Comparison of ENCODE assay signal across 8 mouse cellular contexts in the genomic region with DNA sequence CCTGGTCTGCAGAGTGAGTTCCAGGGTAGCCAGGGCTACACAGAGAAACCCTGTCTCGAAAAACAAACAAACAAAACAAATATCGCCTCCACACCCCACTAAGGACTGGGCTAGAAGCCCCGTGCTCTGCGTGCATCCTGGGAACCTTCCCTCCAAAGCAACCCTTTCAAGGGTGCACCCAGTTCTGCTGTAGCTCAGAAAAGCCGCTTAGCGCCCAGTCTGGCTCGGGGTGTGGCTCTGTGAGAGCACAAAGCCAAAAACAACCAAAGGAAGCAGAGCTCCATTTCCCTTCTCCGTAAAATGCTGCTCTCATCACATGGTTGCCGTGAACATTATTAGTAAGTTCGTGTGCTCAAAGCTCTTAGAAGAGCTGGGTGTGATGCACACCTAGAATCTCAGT. TPM values are rescaled to one million over a fixed set of nuclear protein-coding genes. Genes with fewer than 3 reads are reported as not detected.
DNase-seq lines count a peak whose midpoint lies in the region; ATAC-seq and TF ChIP-seq lines count a peak whose summit lies in the region.

No protein-coding gene starts in this region.

- H3K9me3 ChIP-seq in forebrain, embryonic 16.5 days (ENCODE audit: control insufficient read depth, low read length), result no peaks in the 10 kb centered on the region
- no peaks in the 10 kb centered on the region for H3K9me3 ChIP-seq in midbrain, embryonic 12.5 days

- peaks cover 2% of the 10 kb centered on the region for H3K27me3 ChIP-seq in forebrain, embryonic 16.5 days (replicated peaks; ENCODE audit: control insufficient read depth, insufficient read depth, low read length)
- peaks cover 19% of the 10 kb centered on the region for H3K27me3 ChIP-seq in midbrain, embryonic 12.5 days

- peak overlapping the region; percentile 61 for H3K9ac ChIP-seq in forebrain, embryonic 16.5 days (replicated peaks; ENCODE audit: low read depth, low read length)
- H3K9ac ChIP-seq in midbrain, embryonic 12.5 days (replicated peaks), result peak overlapping the region; percentile 57

- intact Hi-C loops in left cerebral cortex, adult 2 months (cut with DNase I), result no loop called here
- intact Hi-C loops in left cerebral cortex, postnatal 25 days (cut with DNase I), result no loop called here

- peak overlapping the region; percentile 84 for H3K4me2 ChIP-seq in forebrain, embryonic 16.5 days (ENCODE audit: low read length)
- H3K4me2 ChIP-seq in midbrain, embryonic 12.5 days (replicated peaks), result peak overlapping the region; percentile 72

- peak; percentile 21 for ATAC-seq in forebrain, embryonic 16.5 days
- ATAC-seq in midbrain, embryonic 12.5 days (ENCODE audit: low FRiP score, low read depth), result 0 out of 2 replicates have a peak, but pooled peaks have one; percentile 13

- TF ChIP-seq CTCF in left cerebral cortex, adult 2 months (IDR thresholded peaks at IDR 0.05), result no peak

- H3K36me3 ChIP-seq in forebrain, embryonic 16.5 days (ENCODE audit: control insufficient read depth, insufficient read depth), result no peaks in the 10 kb centered on the region
- no peaks in the 10 kb centered on the region for H3K36me3 ChIP-seq in midbrain, embryonic 12.5 days

- H3K4me1 ChIP-seq in forebrain, embryonic 16.5 days (replicated peaks; ENCODE audit: control insufficient read depth, insufficient read depth, low read length), result peaks cover 7% of the 10 kb centered on the region
- H3K4me1 ChIP-seq in midbrain, embryonic 12.5 days, result peaks cover 10% of the 10 kb centered on the region

- WGBS in forebrain, embryonic 16.5 days, result 10% methylated on average over 10 of the region's 10 CpGs
- 12% methylated on average over 10 of the region's 10 CpGs for WGBS in midbrain, embryonic 12.5 days

- H3K27ac ChIP-seq in left cerebral cortex, adult 2 months, result peak overlapping the region; percentile 59; the same call in 1 of the 2 replicates
- H3K27ac ChIP-seq in forebrain, embryonic 16.5 days (ENCODE audit: low read length), result no peak overlapping the region
- H3K27ac ChIP-seq in midbrain, embryonic 12.5 days (replicated peaks), result no peak overlapping the region

- H3K4me3 ChIP-seq in left cerebral cortex, adult 2 months, result peak overlapping the region; percentile 62
- peak overlapping the region; percentile 57 for H3K4me3 ChIP-seq in forebrain, embryonic 16.5 days (replicated peaks; ENCODE audit: low read length)
- H3K4me3 ChIP-seq in midbrain, embryonic 12.5 days, result peak overlapping the region; percentile 56

- DNase-seq in left cerebral cortex, adult 2 months (ENCODE audit: extremely low spot score in 1 of 2, low spot score in 2 of 2), result no peak
- no peak for DNase-seq in left cerebral cortex, postnatal 25 days (ENCODE audit: low spot score in 2 of 2)
- peak; percentile 27 for DNase-seq in kidney, postnatal 14 days
- DNase-seq in layer of hippocampus, adult 9-11 months, result no peak
- no peak for DNase-seq in frontal cortex, postnatal 36 days (ENCODE audit: low spot score in 2 of 2)
- no peak for DNase-seq in embryo, embryonic 10.5 days (ENCODE audit: low spot score)

RNA-seq across cellular contexts. Expression of a gene that starts 0.5 kb away (rescaled TPM):
- total RNA-seq in left cerebral cortex, adult 2 months (2021), result 1 to 10 TPM in 1 of 2 experiments, under 1 TPM in 1; 0.84 to 1.1 TPM
- under 1 TPM; 0.66 to 0.76 TPM for total RNA-seq in left cerebral cortex, postnatal 25 days (2021)
- polyA plus RNA-seq in forebrain, embryonic 16.5 days (2015; fragmentation: Nextera tagmentation; extraction: Ambion mirVana), result 0.78 and 1.9 TPM in 2 replicates
- 2.1 and 2.5 TPM in 2 replicates for polyA plus RNA-seq in midbrain, embryonic 12.5 days (2016; fragmentation: Nextera tagmentation; extraction: Ambion mirVana)

RNA-seq across cellular contexts. Expression of a gene that starts 11.9 kb away (rescaled TPM):
- total RNA-seq in left cerebral cortex, adult 2 months (2021), result 100 to 1,000 TPM; 111 to 117 TPM
- 100 to 1,000 TPM; 101 to 117 TPM for total RNA-seq in left cerebral cortex, postnatal 25 days (2021)
- polyA plus RNA-seq in forebrain, embryonic 16.5 days (2015; fragmentation: Nextera tagmentation; extraction: Ambion mirVana), result 104 and 111 TPM in 2 replicates
- 91.4 and 96.6 TPM in 2 replicates for polyA plus RNA-seq in midbrain, embryonic 12.5 days (2016; fragmentation: Nextera tagmentation; extraction: Ambion mirVana)

RNA-seq across cellular contexts. Expression of a gene that starts 32.1 kb away (rescaled TPM):
- 10 to 100 TPM; 74.6 to 90.8 TPM for total RNA-seq in left cerebral cortex, adult 2 months (2021)
- total RNA-seq in left cerebral cortex, postnatal 25 days (2021), result 10 to 100 TPM; 73.5 to 90.0 TPM
- 10.5 and 22.6 TPM in 2 replicates for polyA plus RNA-seq in forebrain, embryonic 16.5 days (2015; fragmentation: Nextera tagmentation; extraction: Ambion mirVana)
- polyA plus RNA-seq in midbrain, embryonic 12.5 days (2016; fragmentation: Nextera tagmentation; extraction: Ambion mirVana), result 12.5 and 16.1 TPM in 2 replicates

RNA-seq across cellular contexts. Expression of a gene that starts 50.7 kb away (rescaled TPM):
- total RNA-seq in left cerebral cortex, adult 2 months (2021), result 10 to 100 TPM; 54.0 to 57.1 TPM
- total RNA-seq in left cerebral cortex, postnatal 25 days (2021), result 10 to 100 TPM; 56.0 to 57.0 TPM
- 36.0 and 37.7 TPM in 2 replicates for polyA plus RNA-seq in forebrain, embryonic 16.5 days (2015; fragmentation: Nextera tagmentation; extraction: Ambion mirVana)
- polyA plus RNA-seq in midbrain, embryonic 12.5 days (2016; fragmentation: Nextera tagmentation; extraction: Ambion mirVana), result 35.3 and 40.3 TPM in 2 replicates

RNA-seq across cellular contexts. Expression of a gene that starts 53.5 kb away (rescaled TPM):
- 10 to 100 TPM; 12.8 to 15.7 TPM for total RNA-seq in left cerebral cortex, adult 2 months (2021)
- 10 to 100 TPM; 14.0 to 15.6 TPM for total RNA-seq in left cerebral cortex, postnatal 25 days (2021)
- 15.8 and 16.8 TPM in 2 replicates for polyA plus RNA-seq in forebrain, embryonic 16.5 days (2015; fragmentation: Nextera tagmentation; extraction: Ambion mirVana)
- polyA plus RNA-seq in midbrain, embryonic 12.5 days (2016; fragmentation: Nextera tagmentation; extraction: Ambion mirVana), result 15.6 and 18.7 TPM in 2 replicates
